Mouse (Mus musculus): ENCODE measurements around the gene Klhl8. TPM values are rescaled to one million over a fixed set of nuclear protein-coding genes. Genes with fewer than 3 reads are reported as not detected.

The Klhl8 gene
- polyA plus RNA-seq, 1 experiment from 2014 or later, result 14.6 TPM

DNA sequence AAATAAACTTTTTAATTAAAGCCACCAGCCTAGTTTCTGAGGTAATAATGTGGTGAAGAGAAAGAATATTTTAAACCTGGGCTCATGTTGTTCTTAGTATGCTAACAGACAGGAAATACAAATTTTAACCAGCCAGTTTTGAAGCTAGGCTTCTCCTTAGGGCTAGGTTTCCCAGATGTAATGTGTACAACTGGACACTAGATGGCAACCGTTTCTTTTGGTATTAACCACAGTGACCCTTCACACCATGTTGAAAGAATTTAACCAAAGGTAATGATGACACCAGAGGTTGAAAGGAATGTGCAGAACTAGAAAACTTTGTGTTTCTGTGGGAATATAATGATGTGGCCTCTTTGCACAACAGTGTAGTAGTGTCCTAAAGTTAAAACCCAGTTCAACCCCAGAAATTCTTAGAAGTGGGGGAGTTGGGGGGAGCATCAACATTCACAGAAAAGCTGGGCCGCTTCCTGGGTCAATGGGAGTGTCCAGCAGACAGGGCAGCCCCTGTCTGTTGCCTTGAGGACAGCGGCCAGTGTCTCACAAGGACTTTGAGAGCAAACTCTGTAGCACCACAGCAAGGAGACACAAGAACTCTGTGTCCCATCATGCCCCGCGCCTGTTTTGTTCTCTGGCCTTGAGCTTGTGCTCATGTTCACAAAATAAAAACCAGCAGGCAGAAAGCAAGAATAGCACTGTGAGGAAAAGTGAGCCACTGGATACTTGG lies 54.6 kb downstream of the Klhl8 start:
- Histone ChIP-seq H3K27me3 (no peaks in the 10 kb centered on the region), H3K9me3 (no peaks in the 10 kb centered on the region), H3K4me3 (no peak overlapping the region), H3K4me1 (0 out of 2 replicates have a peak, but pooled peaks cover 8% of the 10 kb centered on the region), H3K9ac (no peak overlapping the region), H3K36me3 (peaks cover 7% of the 10 kb centered on the region; the same call in 1 of the 2 replicates), H3K4me2 (replicated peaks) (no peak overlapping the region), H3K27ac (no peak overlapping the region)
- no peak for ATAC-seq (ENCODE audit: insufficient number of reproducible peaks, insufficient read depth, low FRiP score, low TSS enrichment)
- 55% methylated on average over 5 of the region's 5 CpGs for WGBS

DNA sequence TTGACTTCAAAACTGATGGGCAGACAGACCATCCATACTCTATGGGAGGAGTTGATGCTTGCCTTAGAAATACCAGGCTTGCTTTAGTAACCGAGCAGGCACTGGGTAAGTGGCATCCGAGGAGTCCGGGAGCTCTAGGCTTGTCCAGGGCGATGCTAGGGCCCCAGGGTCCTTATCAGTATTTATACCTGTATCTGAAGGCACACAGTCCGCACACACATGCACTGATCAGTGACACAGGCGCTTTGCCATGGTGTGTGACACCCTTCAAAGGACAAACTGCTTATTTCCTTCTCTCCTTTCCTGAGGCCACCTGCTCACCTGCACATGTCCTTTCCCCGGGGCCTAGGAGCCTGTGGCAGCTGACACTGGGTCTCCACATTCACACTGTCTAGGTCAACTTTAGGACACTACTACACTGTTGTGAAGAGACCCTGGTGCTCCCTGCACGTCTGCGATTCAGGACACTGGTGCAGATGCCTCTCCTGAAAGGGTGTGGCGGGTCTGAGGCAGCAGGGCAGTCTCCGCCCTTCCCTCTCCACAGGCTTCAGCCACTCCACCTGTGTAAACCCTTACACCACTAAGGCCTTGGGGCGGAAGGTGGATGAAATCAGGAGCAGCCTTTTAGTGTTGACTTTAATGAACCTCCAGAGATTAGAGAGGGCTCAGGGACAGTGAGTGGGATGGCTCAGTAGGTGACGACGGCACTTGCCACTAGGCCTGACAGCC lies 55.4 kb downstream of the Klhl8 start:
- peaks cover 12% of the 10 kb centered on the region; the same call in 1 of the 2 replicates for H3K36me3 ChIP-seq
- 0 out of 2 replicates have a peak, but pooled peaks cover 8% of the 10 kb centered on the region for H3K4me1 ChIP-seq
- H3K27ac ChIP-seq, result no peak overlapping the region
- ATAC-seq (ENCODE audit: insufficient number of reproducible peaks, insufficient read depth, low FRiP score, low TSS enrichment), result 0 out of 2 replicates have a peak, but pooled peaks have one; percentile 16
- no peak overlapping the region for H3K4me2 ChIP-seq (replicated peaks)
- H3K4me3 ChIP-seq, result no peak overlapping the region
- H3K9ac ChIP-seq, result no peak overlapping the region
- WGBS, result 79% methylated on average over 14 of the region's 14 CpGs
- H3K27me3 ChIP-seq, result no peaks in the 10 kb centered on the region
- no peaks in the 10 kb centered on the region for H3K9me3 ChIP-seq

DNA sequence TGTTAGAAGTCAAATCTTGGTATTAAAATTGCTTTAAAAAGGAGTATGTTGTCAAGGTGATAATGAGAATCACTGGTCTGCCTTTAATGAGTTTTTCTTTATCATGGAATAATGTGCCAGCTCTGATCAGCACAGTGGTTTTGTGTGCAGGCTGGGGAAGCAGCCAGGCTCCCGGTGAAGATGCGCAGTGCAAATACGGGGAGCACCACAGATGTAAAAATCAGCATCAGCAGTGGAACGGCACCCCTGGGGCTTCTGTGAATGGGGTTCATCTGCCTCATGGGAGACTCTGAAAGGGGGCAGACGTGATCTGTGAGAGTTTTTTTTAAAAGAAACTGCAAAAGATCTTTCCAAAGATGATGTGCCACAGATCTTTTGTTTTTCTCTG lies 56.3 kb downstream of the Klhl8 start:
- no peak for ATAC-seq (ENCODE audit: insufficient number of reproducible peaks, insufficient read depth, low FRiP score, low TSS enrichment)
- Histone ChIP-seq H3K9me3 (no peaks in the 10 kb centered on the region), H3K4me3 (no peak overlapping the region), H3K4me1 (0 out of 2 replicates have a peak, but pooled peaks cover 8% of the 10 kb centered on the region), H3K27me3 (no peaks in the 10 kb centered on the region), H3K36me3 (peaks cover 14% of the 10 kb centered on the region; the same call in 1 of the 2 replicates), H3K27ac (no peak overlapping the region), H3K4me2 (replicated peaks) (no peak overlapping the region), H3K9ac (no peak overlapping the region)
- 86% methylated on average over 5 of the region's 5 CpGs for WGBS

DNA sequence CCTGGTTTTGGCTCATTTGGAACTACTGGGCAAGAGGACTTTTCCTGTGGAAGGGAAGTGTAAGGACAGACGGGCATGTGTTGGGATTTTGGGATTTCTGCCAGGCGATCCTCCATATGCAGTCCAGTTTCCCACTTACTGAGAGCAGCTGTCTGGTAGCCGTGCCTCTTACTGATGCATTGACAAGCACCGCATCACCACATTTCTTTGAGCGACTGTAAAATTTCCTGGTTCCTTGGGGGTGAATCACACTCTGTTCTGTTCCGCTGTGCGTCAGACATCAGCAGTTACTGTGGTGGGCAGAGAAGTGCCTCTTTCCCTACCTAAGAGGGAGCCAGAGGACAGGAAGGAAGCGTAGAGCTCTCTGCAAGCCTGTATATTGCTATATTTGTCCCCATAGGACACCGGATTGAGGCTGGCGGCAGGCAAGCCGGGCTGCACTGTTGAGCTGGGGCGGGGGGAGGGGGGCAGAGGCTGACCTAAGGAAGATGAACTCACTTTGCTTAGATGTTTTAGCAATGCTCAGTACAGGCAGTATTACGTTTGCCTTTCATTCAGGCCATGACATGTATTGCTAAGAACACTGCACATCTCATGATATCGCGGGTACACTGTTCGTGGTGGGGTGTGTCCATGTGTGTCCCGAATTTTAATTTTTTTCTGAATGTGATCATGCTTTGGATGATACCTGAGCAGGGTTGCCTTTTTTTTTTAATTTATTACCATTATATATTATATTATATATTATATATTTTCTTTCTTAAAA lies 56.8 kb downstream of the Klhl8 start:
- no peak for ATAC-seq (ENCODE audit: insufficient number of reproducible peaks, insufficient read depth, low FRiP score, low TSS enrichment)
- no peak overlapping the region for H3K9ac ChIP-seq
- peaks cover 14% of the 10 kb centered on the region; the same call in 1 of the 2 replicates for H3K36me3 ChIP-seq
- no peaks in the 10 kb centered on the region for H3K27me3 ChIP-seq
- no peak overlapping the region for H3K4me3 ChIP-seq
- H3K9me3 ChIP-seq, result no peaks in the 10 kb centered on the region
- H3K27ac ChIP-seq, result no peak overlapping the region
- H3K4me2 ChIP-seq (replicated peaks), result no peak overlapping the region
- 72% methylated on average over 17 of the region's 17 CpGs for WGBS
- 0 out of 2 replicates have a peak, but pooled peaks cover 8% of the 10 kb centered on the region for H3K4me1 ChIP-seq

DNA sequence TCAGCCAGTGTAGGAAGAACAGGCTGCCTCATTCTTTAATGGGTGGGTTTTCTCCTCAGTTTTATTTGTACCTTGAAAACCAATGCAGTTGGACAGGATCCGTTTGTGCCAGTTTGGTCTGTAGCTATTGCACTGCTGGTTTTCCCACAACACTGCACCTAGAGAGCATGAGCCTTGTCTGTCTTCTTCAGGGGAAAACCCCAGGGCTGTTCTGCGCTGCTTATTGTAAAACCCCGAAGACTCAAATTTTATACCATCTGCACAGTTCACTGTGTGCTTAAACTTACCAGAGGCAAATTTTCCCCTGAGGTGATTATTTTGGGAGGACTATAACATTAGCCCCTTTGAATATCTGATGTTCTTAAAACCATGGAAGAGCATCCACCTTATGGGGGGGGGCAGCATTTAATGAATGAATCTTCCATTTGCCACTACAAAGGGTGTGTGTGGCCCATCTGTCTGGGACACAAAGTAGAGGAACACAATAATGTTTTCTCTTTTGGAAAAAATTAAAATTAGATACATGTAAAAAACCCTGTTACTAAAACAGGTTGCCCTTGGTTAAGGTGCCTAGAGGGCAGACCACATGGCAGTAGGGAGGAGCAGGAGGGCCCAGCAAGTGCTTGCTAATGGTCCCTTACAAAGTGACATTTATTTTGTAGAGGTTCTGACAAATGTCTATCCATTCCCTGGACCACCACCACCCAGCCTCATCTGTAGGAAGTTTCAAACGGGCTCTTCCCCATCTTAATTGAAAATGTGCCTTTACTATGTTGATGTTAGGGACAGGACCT lies 58.1 kb downstream of the Klhl8 start:
- Histone ChIP-seq H3K27ac (no peak overlapping the region), H3K4me1 (0 out of 2 replicates have a peak, but pooled peaks cover 8% of the 10 kb centered on the region), H3K4me2 (replicated peaks) (no peak overlapping the region), H3K9ac (no peak overlapping the region), H3K27me3 (no peaks in the 10 kb centered on the region), H3K36me3 (peaks cover 14% of the 10 kb centered on the region; the same call in 1 of the 2 replicates), H3K9me3 (no peaks in the 10 kb centered on the region), H3K4me3 (no peak overlapping the region)
- WGBS, result 84% methylated on average over 4 of the region's 4 CpGs
- ATAC-seq (ENCODE audit: insufficient number of reproducible peaks, insufficient read depth, low FRiP score, low TSS enrichment), result no peak

- H3K4me1 ChIP-seq, result peaks cover 22% of the 10 kb centered on the region
- 0 out of 2 replicates have a peak, but pooled peaks cover 3% of the 10 kb centered on the region for H3K27me3 ChIP-seq
- no peak for ATAC-seq (ENCODE audit: insufficient number of reproducible peaks, insufficient read depth, low FRiP score, low TSS enrichment)
- no peak overlapping the region for H3K4me2 ChIP-seq (replicated peaks)
- 89% methylated on average over 8 of the region's 8 CpGs for WGBS
- peaks cover 21% of the 10 kb centered on the region for H3K36me3 ChIP-seq
- H3K27ac ChIP-seq, result no peak overlapping the region
- no peak overlapping the region for H3K4me3 ChIP-seq
- no peak overlapping the region for H3K9ac ChIP-seq
- H3K9me3 ChIP-seq, result no peaks in the 10 kb centered on the region
Observed at GRCm38 (mm10) chr5:103848546-103848945, 62.5 kb downstream of the Klhl8 start.

DNA sequence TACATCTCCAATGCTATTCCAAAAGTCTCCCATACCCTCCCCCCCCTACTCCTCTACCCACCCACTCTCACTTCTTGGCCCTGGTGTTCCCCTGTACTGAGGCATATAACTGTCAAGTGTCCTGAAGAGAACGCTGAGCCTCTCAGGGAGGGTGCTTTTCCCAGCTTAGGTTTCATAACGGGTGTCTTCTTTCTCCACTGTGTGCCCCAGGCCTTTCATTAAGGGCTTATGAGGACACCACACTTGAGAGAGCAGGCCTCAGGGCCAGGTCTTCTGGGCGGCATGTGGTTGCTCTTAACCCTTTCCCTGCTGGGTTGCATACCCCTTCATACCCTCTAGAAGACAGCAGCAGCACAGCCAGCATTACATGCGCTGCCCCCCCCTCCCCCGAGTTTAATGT lies 64.5 kb downstream of the Klhl8 start:
- Histone ChIP-seq H3K27ac (no peak overlapping the region), H3K4me1 (peaks cover 22% of the 10 kb centered on the region), H3K4me3 (no peak overlapping the region), H3K36me3 (peaks cover 20% of the 10 kb centered on the region), H3K27me3 (peaks cover 11% of the 10 kb centered on the region; the same call in 1 of the 2 replicates), H3K9ac (no peak overlapping the region), H3K4me2 (replicated peaks) (no peak overlapping the region), H3K9me3 (no peaks in the 10 kb centered on the region)
- peak; percentile 37; the same call in 1 of the 2 replicates for ATAC-seq (ENCODE audit: insufficient number of reproducible peaks, insufficient read depth, low FRiP score, low TSS enrichment)
- WGBS, result 35% methylated on average over 5 of the region's 5 CpGs

GRCm38 (mm10) chr5:103846154-103846551 lies 64.9 kb downstream of the Klhl8 start:
- Histone ChIP-seq H3K9ac (no peak overlapping the region), H3K27me3 (peaks cover 11% of the 10 kb centered on the region; the same call in 1 of the 2 replicates), H3K9me3 (no peaks in the 10 kb centered on the region), H3K4me2 (replicated peaks) (no peak overlapping the region), H3K27ac (no peak overlapping the region), H3K4me1 (peaks cover 22% of the 10 kb centered on the region), H3K4me3 (no peak overlapping the region), H3K36me3 (peaks cover 15% of the 10 kb centered on the region)
- ATAC-seq (ENCODE audit: insufficient number of reproducible peaks, insufficient read depth, low FRiP score, low TSS enrichment), result no peak
- 75% methylated on average over 10 of the region's 10 CpGs for WGBS

DNA sequence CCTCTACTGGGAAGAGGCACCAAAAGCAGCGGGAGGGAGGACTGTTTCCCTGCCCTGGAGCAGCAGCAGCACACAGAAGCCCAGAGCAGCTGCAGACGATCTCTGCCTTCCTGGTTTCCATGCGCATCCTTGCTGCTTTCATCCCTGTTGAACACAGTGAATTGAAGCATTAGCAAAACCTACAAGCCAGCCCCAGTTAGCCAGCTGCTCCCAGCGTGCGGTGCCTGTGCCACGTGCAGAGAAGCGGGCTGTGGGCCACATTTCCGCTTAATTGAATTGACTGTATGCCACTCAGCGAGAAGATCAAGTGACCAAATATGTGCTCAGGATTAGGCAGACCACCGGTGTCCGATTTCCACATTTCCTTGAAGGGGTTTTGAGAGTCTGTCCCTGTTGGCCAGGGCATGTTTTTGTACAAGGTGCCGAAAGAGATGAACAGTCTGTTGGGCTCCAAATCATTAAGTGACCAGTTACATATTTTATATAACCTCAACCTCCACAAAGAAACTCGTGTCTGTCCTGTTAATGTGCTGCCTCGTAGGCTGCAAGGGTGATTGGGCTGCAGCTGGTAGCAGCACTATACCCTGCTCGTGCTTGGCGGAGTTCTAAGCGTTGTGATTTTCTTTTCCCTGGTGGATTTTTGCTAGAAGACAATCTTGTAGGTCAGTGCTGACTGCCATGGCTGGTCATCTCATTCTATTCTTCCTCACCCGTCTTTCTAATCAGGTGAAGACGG lies 65.5 kb downstream of the Klhl8 start:
- no peak overlapping the region for H3K4me2 ChIP-seq (replicated peaks)
- no peaks in the 10 kb centered on the region for H3K9me3 ChIP-seq
- H3K4me1 ChIP-seq, result peaks cover 22% of the 10 kb centered on the region
- no peak overlapping the region for H3K4me3 ChIP-seq
- H3K27me3 ChIP-seq, result peaks cover 11% of the 10 kb centered on the region; the same call in 1 of the 2 replicates
- H3K27ac ChIP-seq, result 0 out of 2 replicates have a peak overlapping the region, but pooled peaks have one; percentile 54
- ATAC-seq (ENCODE audit: insufficient number of reproducible peaks, insufficient read depth, low FRiP score, low TSS enrichment), result peak; percentile 38; the same call in 1 of the 2 replicates
- peaks cover 13% of the 10 kb centered on the region for H3K36me3 ChIP-seq
- WGBS, result 31% methylated on average over 19 of the region's 19 CpGs
- H3K9ac ChIP-seq, result no peak overlapping the region

DNA sequence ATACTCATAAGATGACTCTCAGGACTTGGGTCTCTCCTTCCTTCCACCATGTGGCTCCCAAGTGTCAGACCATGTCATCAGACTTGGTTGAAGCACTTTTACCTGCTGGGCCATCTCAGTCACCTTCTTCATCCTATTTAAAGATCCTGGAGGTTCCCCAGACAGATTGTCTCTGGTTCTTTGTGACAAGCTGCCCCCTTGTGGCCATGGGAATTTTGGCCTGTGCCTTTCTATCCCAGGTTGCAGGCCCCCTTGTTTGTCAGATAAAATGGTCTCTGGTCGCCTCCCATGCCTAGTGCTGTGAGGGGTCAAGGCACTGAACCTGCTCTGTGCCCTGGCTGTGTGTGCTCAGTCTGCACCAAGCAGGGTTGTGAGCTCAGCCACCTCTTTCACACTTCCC lies 67.1 kb downstream of the Klhl8 start:
- no peak for ATAC-seq (ENCODE audit: insufficient number of reproducible peaks, insufficient read depth, low FRiP score, low TSS enrichment)
- Histone ChIP-seq H3K4me1 (peaks cover 22% of the 10 kb centered on the region), H3K9ac (no peak overlapping the region), H3K36me3 (peaks cover 11% of the 10 kb centered on the region), H3K9me3 (no peaks in the 10 kb centered on the region), H3K27ac (no peak overlapping the region), H3K4me2 (replicated peaks) (no peak overlapping the region), H3K27me3 (peaks cover 11% of the 10 kb centered on the region; the same call in 1 of the 2 replicates), H3K4me3 (no peak overlapping the region)
- WGBS, result 65% methylated on average over 1 of the region's 1 CpGs

All from embryonic facial prominence, embryonic 12.5 days (tissue).